Mouse (Mus musculus) monocyte, adult 5-6 weeks (primary cell): Measurements from ENCODE around the gene Rtl8b. TPM values are rescaled to one million over a fixed set of nuclear protein-coding genes. Genes with fewer than 3 reads are reported as not detected.

Source experiments
- total RNA-seq: library from RNA; stranded (forward); fragments of 200-1000, 200-491, 200-594 nt; gene quantifications from 3 replicates; pipeline ENCODE4 v1.2.3, GENCODE M21; 2017

Gene Rtl8b
- total RNA-seq, 1 experiment from 2014 or later, result 1.9 TPM

Other genes starting within 250 kb of the Rtl8b start
- not detected in 3 replicates for gene Etd, start 235.5 kb downstream of the Rtl8b start, total RNA-seq
- 3.0 TPM in 1 of 3 replicates, not detected in the others for gene Rtl8c, start 62.4 kb downstream of the Rtl8b start, total RNA-seq
- not detected in 3 replicates for gene Gm14597, start 61.4 kb downstream of the Rtl8b start, total RNA-seq
- gene Rtl8a, start 26.7 kb downstream of the Rtl8b start, total RNA-seq, result 1.2 to 1.7 TPM (median 1.6 TPM) in 3 replicates
- gene 4930502E18Rik, start 54.4 kb upstream of the Rtl8b start, total RNA-seq, result not detected in 3 replicates
- gene 1700013H16Rik, start 87.4 kb upstream of the Rtl8b start, total RNA-seq, result not detected in 3 replicates
- gene Zfp36l3, start 106.0 kb upstream of the Rtl8b start, total RNA-seq, result not detected in 3 replicates
- 1.9 to 3.0 TPM in 2 of 3 replicates, not detected in the other for gene Xlr, start 127.3 kb upstream of the Rtl8b start, total RNA-seq